Mouse (Mus musculus): ENCODE measurements at regions not wholly inside any gene's neighbourhood (a gene's known extent, or its start where the extent isn't known, plus 50 kb on each side); places are given as distances from the start of the nearest gene placed in this dataset.

- TF ChIP-seq CTCF (conservative IDR thresholded peaks at IDR 0.05; ENCODE audit: low read length) (no peak), POU5F1 (IDR thresholded peaks at IDR 0.05; ENCODE audit: borderline replicate concordance, low read length) (no peak)
These were observed 120.4 kb upstream of the 1600014C23Rik start for GRCm38 (mm10) chr17:45853931-45854653.
